ENCODE assay signal across 8 mouse cellular contexts in genomic region chr12:3745432-3746105, GRCm38 (mm10).
DNase-seq lines count a peak whose midpoint lies in the region; ATAC-seq lines count a peak whose summit lies in the region.
"Had no signal": no experiment of that assay in that cellular context is flagged by ENCODE, and none has a peak within 500 bp of the region (broad histone marks: within the 10 kb centered on the region; RNA-seq: fewer than 3 reads in every experiment).

No protein-coding gene starts in this region.

- H3K27me3 ChIP-seq in heart, embryonic 16.5 days (ENCODE audit: control insufficient read depth, insufficient read depth, low read length) = no peaks in the 10 kb centered on the region
- H3K27me3 ChIP-seq in lung, embryonic 15.5 days = no peaks in the 10 kb centered on the region
- no peaks in the 10 kb centered on the region for H3K27me3 ChIP-seq in midbrain, embryonic 14.5 days (ENCODE audit: control insufficient read depth, insufficient read depth, low read length)
- H3K27me3 ChIP-seq: megakaryocyte, embryonic 14.5 days had no signal

- H3K9ac ChIP-seq in heart, embryonic 16.5 days (ENCODE audit: low read length) = no peak overlapping the region
- no peak overlapping the region for H3K9ac ChIP-seq in lung, embryonic 15.5 days
- no peak overlapping the region for H3K9ac ChIP-seq in midbrain, embryonic 14.5 days (replicated peaks; ENCODE audit: low read length)

- no peaks in the 10 kb centered on the region for H3K9me3 ChIP-seq in heart, embryonic 16.5 days (replicated peaks; ENCODE audit: control insufficient read depth, low read length)
- no peaks in the 10 kb centered on the region for H3K9me3 ChIP-seq in lung, embryonic 15.5 days
- H3K9me3 ChIP-seq in midbrain, embryonic 14.5 days (ENCODE audit: control insufficient read depth, low read length) = no peaks in the 10 kb centered on the region
- H3K9me3 ChIP-seq: megakaryocyte, embryonic 14.5 days had no signal

- H3K27ac ChIP-seq in heart, embryonic 16.5 days (ENCODE audit: low read length) = peak overlapping the region; percentile 39; the same call in 1 of the 2 replicates
- 0 out of 2 replicates have a peak overlapping the region, but pooled peaks have one; percentile 7 for H3K27ac ChIP-seq in lung, embryonic 15.5 days
- no peak overlapping the region for H3K27ac ChIP-seq in midbrain, embryonic 14.5 days (replicated peaks; ENCODE audit: low read depth, low read length)

- H3K36me3 ChIP-seq in heart, embryonic 16.5 days (ENCODE audit: control insufficient read depth, insufficient read depth) = no peaks in the 10 kb centered on the region
- H3K36me3 ChIP-seq in lung, embryonic 15.5 days = no peaks in the 10 kb centered on the region
- H3K36me3 ChIP-seq in midbrain, embryonic 14.5 days (ENCODE audit: control insufficient read depth, insufficient read depth, low read length) = 0 out of 2 replicates have a peak, but pooled peaks cover 4% of the 10 kb centered on the region

- intact Hi-C loops in left cerebral cortex, postnatal 36 days (cut with DNase I) = no loop called here

- no peak overlapping the region for H3K4me2 ChIP-seq in heart, embryonic 16.5 days (ENCODE audit: low read depth, low read length)
- H3K4me2 ChIP-seq in lung, embryonic 15.5 days = no peak overlapping the region
- H3K4me2 ChIP-seq in midbrain, embryonic 14.5 days (ENCODE audit: low read length) = no peak overlapping the region

- WGBS in heart, embryonic 16.5 days = 48% methylated on average over 7 of the region's 7 CpGs
- 31% methylated on average over 7 of the region's 7 CpGs for WGBS in lung, embryonic 15.5 days
- 89% methylated on average over 7 of the region's 7 CpGs for WGBS in midbrain, embryonic 14.5 days

- peaks cover 9% of the 10 kb centered on the region for H3K4me1 ChIP-seq in heart, embryonic 16.5 days (ENCODE audit: control insufficient read depth, insufficient read depth, low read length)
- H3K4me1 ChIP-seq in lung, embryonic 15.5 days = peaks cover 10% of the 10 kb centered on the region; the same call in 1 of the 2 replicates
- no peaks in the 10 kb centered on the region for H3K4me1 ChIP-seq in midbrain, embryonic 14.5 days (ENCODE audit: control insufficient read depth, insufficient read depth, low read length)

- DNase-seq in urinary bladder, postnatal 14 days (ENCODE audit: low spot score) = peak; percentile 36
- DNase-seq in urinary bladder, postnatal 10 days (ENCODE audit: low spot score) = no peak
- DNase-seq in cerebellum, adult 8-10 months = no peak
- DNase-seq in midbrain, embryonic 14.5 days = no peak
- no peak for DNase-seq in left cerebral cortex, postnatal 36 days (ENCODE audit: low spot score in 2 of 2)

- H3K4me3 ChIP-seq in heart, embryonic 16.5 days (ENCODE audit: low read length) = no peak overlapping the region
- H3K4me3 ChIP-seq in lung, embryonic 15.5 days = no peak overlapping the region
- H3K4me3 ChIP-seq in midbrain, embryonic 14.5 days (replicated peaks; ENCODE audit: low read depth, low read length) = no peak overlapping the region
- H3K4me3 ChIP-seq: megakaryocyte, embryonic 14.5 days had no signal

- ATAC-seq in heart, embryonic 16.5 days (replicated peaks; ENCODE audit: extremely low read depth, insufficient read depth, low FRiP score) = no peak
- no peak for ATAC-seq in lung, embryonic 15.5 days (ENCODE audit: borderline replicate concordance, extremely low read depth, low FRiP score, low TSS enrichment)
- no peak for ATAC-seq in midbrain, embryonic 14.5 days (ENCODE audit: low FRiP score, low TSS enrichment)
